Mouse (Mus musculus): Measurements from ENCODE around the gene Chrnb1.

Gene Chrnb1

GRCm38 (mm10) chr11:69766872-69767624 is 28.7 kb downstream of the Chrnb1 start:
- DNase-seq (ENCODE audit: low read depth, low spot score) = no peak
- no peaks in the 10 kb centered on the region for H3K36me3 ChIP-seq (ENCODE audit: control insufficient read depth, insufficient read depth, low read length, poor library complexity, severe bottlenecking)
- H3K27me3 ChIP-seq (ENCODE audit: control insufficient read depth, insufficient read depth, low read length, poor library complexity, severe bottlenecking) = no peaks in the 10 kb centered on the region

GRCm38 (mm10) chr11:69766126-69766609 is 29.6 kb downstream of the Chrnb1 start:
- peak; percentile 72 for DNase-seq (ENCODE audit: low read depth, low spot score)
- Histone ChIP-seq H3K27me3 (ENCODE audit: control insufficient read depth, insufficient read depth, low read length, poor library complexity, severe bottlenecking) (no peaks in the 10 kb centered on the region), H3K36me3 (ENCODE audit: control insufficient read depth, insufficient read depth, low read length, poor library complexity, severe bottlenecking) (no peaks in the 10 kb centered on the region)

GRCm38 (mm10) chr11:69765221-69766125 is 30.3 kb downstream of the Chrnb1 start, which contains the start of gene Zbtb4:
TSS of gene Zbtb4 (plus strand) at chr11:69765912.
- peak; percentile 65 for DNase-seq (ENCODE audit: low read depth, low spot score)
- Histone ChIP-seq H3K27me3 (ENCODE audit: control insufficient read depth, insufficient read depth, low read length, poor library complexity, severe bottlenecking) (no peaks in the 10 kb centered on the region), H3K36me3 (ENCODE audit: control insufficient read depth, insufficient read depth, low read length, poor library complexity, severe bottlenecking) (no peaks in the 10 kb centered on the region)

- peak; percentile 52 for DNase-seq (ENCODE audit: low read depth, low spot score)
- Histone ChIP-seq H3K36me3 (ENCODE audit: control insufficient read depth, insufficient read depth, low read length, poor library complexity, severe bottlenecking) (no peaks in the 10 kb centered on the region), H3K27me3 (ENCODE audit: control insufficient read depth, insufficient read depth, low read length, poor library complexity, severe bottlenecking) (no peaks in the 10 kb centered on the region)
Measured at GRCm38 (mm10) chr11:69763551-69763950, 32.2 kb downstream of the Chrnb1 start.

- 0 out of 2 replicates have a peak, but pooled peaks cover 1% of the 10 kb centered on the region for H3K36me3 ChIP-seq (ENCODE audit: control insufficient read depth, insufficient read depth, low read length, poor library complexity, severe bottlenecking)
- DNase-seq (ENCODE audit: low read depth, low spot score) = no peak
- no peaks in the 10 kb centered on the region for H3K27me3 ChIP-seq (ENCODE audit: control insufficient read depth, insufficient read depth, low read length, poor library complexity, severe bottlenecking)
Measured at GRCm38 (mm10) chr11:69761868-69762267, 33.9 kb downstream of the Chrnb1 start, which contains the start of gene Slc35g3. TSS of gene Slc35g3 (minus strand) at chr11:69761968.

- no peaks in the 10 kb centered on the region for H3K27me3 ChIP-seq (ENCODE audit: control insufficient read depth, insufficient read depth, low read length, poor library complexity, severe bottlenecking)
Measured at GRCm38 (mm10) chr11:69760901-69761200, 34.9 kb downstream of the Chrnb1 start.

GRCm38 (mm10) chr11:69760160-69760900 is 35.4 kb downstream of the Chrnb1 start:
- no peak for DNase-seq (ENCODE audit: low read depth, low spot score)
- no peaks in the 10 kb centered on the region for H3K27me3 ChIP-seq (ENCODE audit: control insufficient read depth, insufficient read depth, low read length, poor library complexity, severe bottlenecking)
- H3K36me3 ChIP-seq (ENCODE audit: control insufficient read depth, insufficient read depth, low read length, poor library complexity, severe bottlenecking) = 0 out of 2 replicates have a peak, but pooled peaks cover 4% of the 10 kb centered on the region

More at GRCm38 (mm10) chr11:69760901-69761200, 34.9 kb downstream of the Chrnb1 start:
- 0 out of 2 replicates have a peak, but pooled peaks cover 4% of the 10 kb centered on the region for H3K36me3 ChIP-seq (ENCODE audit: control insufficient read depth, insufficient read depth, low read length, poor library complexity, severe bottlenecking)
- DNase-seq (ENCODE audit: low read depth, low spot score) = no peak

GRCm38 (mm10) chr11:69758971-69759721 is 36.6 kb downstream of the Chrnb1 start:
- Histone ChIP-seq H3K27me3 (ENCODE audit: control insufficient read depth, insufficient read depth, low read length, poor library complexity, severe bottlenecking) (no peaks in the 10 kb centered on the region), H3K36me3 (ENCODE audit: control insufficient read depth, insufficient read depth, low read length, poor library complexity, severe bottlenecking) (0 out of 2 replicates have a peak, but pooled peaks cover 4% of the 10 kb centered on the region)
- DNase-seq (ENCODE audit: low read depth, low spot score) = peak; percentile 94

- DNase-seq (ENCODE audit: low read depth, low spot score) = peak; percentile 99
- Histone ChIP-seq H3K27me3 (ENCODE audit: control insufficient read depth, insufficient read depth, low read length, poor library complexity, severe bottlenecking) (no peaks in the 10 kb centered on the region), H3K36me3 (ENCODE audit: control insufficient read depth, insufficient read depth, low read length, poor library complexity, severe bottlenecking) (0 out of 2 replicates have a peak, but pooled peaks cover 4% of the 10 kb centered on the region)
Measured at GRCm38 (mm10) chr11:69758478-69758970, 37.2 kb downstream of the Chrnb1 start, which contains the start of gene Polr2a. TSS of gene Polr2a (minus strand) at chr11:69758637.

GRCm38 (mm10) chr11:69758090-69758456 is 37.7 kb downstream of the Chrnb1 start:
- Histone ChIP-seq H3K27me3 (ENCODE audit: control insufficient read depth, insufficient read depth, low read length, poor library complexity, severe bottlenecking) (no peaks in the 10 kb centered on the region), H3K36me3 (ENCODE audit: control insufficient read depth, insufficient read depth, low read length, poor library complexity, severe bottlenecking) (0 out of 2 replicates have a peak, but pooled peaks cover 4% of the 10 kb centered on the region)
- peak; percentile 97 for DNase-seq (ENCODE audit: low read depth, low spot score)

GRCm38 (mm10) chr11:69757303-69758089 is 38.2 kb downstream of the Chrnb1 start:
- no peak for DNase-seq (ENCODE audit: low read depth, low spot score)

GRCm38 (mm10) chr11:69754701-69755100 is 41.0 kb downstream of the Chrnb1 start:
- Histone ChIP-seq H3K36me3 (ENCODE audit: control insufficient read depth, insufficient read depth, low read length, poor library complexity, severe bottlenecking) (0 out of 2 replicates have a peak, but pooled peaks cover 4% of the 10 kb centered on the region), H3K27me3 (ENCODE audit: control insufficient read depth, insufficient read depth, low read length, poor library complexity, severe bottlenecking) (no peaks in the 10 kb centered on the region)
- peak; percentile 79 for DNase-seq (ENCODE audit: low read depth, low spot score)

More at GRCm38 (mm10) chr11:69757303-69758089, 38.2 kb downstream of the Chrnb1 start:
- Histone ChIP-seq H3K27me3 (ENCODE audit: control insufficient read depth, insufficient read depth, low read length, poor library complexity, severe bottlenecking) (no peaks in the 10 kb centered on the region), H3K36me3 (ENCODE audit: control insufficient read depth, insufficient read depth, low read length, poor library complexity, severe bottlenecking) (0 out of 2 replicates have a peak, but pooled peaks cover 4% of the 10 kb centered on the region)

GRCm38 (mm10) chr11:69754233-69754632 is 41.5 kb downstream of the Chrnb1 start:
- Histone ChIP-seq H3K36me3 (ENCODE audit: control insufficient read depth, insufficient read depth, low read length, poor library complexity, severe bottlenecking) (0 out of 2 replicates have a peak, but pooled peaks cover 4% of the 10 kb centered on the region), H3K27me3 (ENCODE audit: control insufficient read depth, insufficient read depth, low read length, poor library complexity, severe bottlenecking) (no peaks in the 10 kb centered on the region)
- no peak for DNase-seq (ENCODE audit: low read depth, low spot score)

Data from splenic B cell, adult 2 months (primary cell).